Mouse (Mus musculus) thymus, adult 2 months (tissue): Measurements from ENCODE around the gene Fhl3.

Experiments used
- CTCF ChIP-seq: fragments of 200-500 bp; IDR thresholded peaks from 2 replicates; pipeline ENCODE4 v1.5.1; 2012; ENCODE audit warnings: mild to moderate bottlenecking, control low read depth, low read length, moderate library complexity, borderline replicate concordance; ENCODE audit not compliant: control insufficient read depth, poor library complexity, insufficient read depth; ENCODE audit errors: extremely low read depth
- POLR2A ChIP-seq: fragments of 200-500 bp; IDR thresholded peaks from 2 replicates; pipeline ENCODE4 v1.6.1; 2012; ENCODE audit warnings: mild to moderate bottlenecking, low read length, control low read depth, moderate library complexity; ENCODE audit not compliant: control insufficient read depth, poor library complexity, insufficient read depth; ENCODE audit errors: extremely low read depth

DNA sequence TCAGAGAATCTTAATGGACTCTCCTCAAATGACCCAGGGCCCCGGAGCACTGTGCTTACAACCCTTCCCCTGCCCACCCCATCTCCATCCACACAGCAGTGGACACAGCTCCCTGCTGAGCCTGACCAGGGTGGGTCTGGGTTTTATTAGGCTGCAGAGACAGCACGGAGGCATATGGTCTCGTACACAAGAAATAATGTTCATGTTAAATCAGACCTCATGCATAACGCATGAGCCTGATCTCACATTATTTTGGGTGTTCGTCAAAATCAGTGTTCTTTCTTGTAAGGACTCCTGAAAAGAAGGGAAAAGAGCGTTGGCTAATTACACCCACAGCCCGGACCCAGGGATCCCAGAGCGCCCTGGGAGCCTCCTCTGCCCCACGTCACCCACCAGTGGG is 36.3 kb upstream of the Fhl3 start:
- TF ChIP-seq POLR2A (no peak), CTCF (no peak)
